Comparison of ENCODE assay signal across 8 mouse cellular contexts in genomic region chr2:174076433-174076824, GRCm38 (mm10). TPM values are rescaled to one million over a fixed set of nuclear protein-coding genes. Genes with fewer than 3 reads are reported as not detected.
A peak's percentile ranks its signal among the peaks of the same experiment; 100 is the strongest.
DNase-seq lines count a peak whose midpoint lies in the region; ATAC-seq and TF ChIP-seq lines count a peak whose summit lies in the region.

No protein-coding gene starts in this region.

- DNase-seq in heart, postnatal 25 days (ENCODE audit: low spot score), result no peak
- DNase-seq in testis, postnatal 14 days (ENCODE audit: low spot score), result no peak
- no peak for DNase-seq in midbrain, embryonic 14.5 days
- DNase-seq in ovary, postnatal 14 days (ENCODE audit: low spot score), result no peak

- peak overlapping the region; percentile 73 for H3K4me3 ChIP-seq in heart, embryonic 11.5 days (ENCODE audit: low read depth, low read length)
- H3K4me3 ChIP-seq in testis, adult 2 months (ENCODE audit: control insufficient read depth, low read depth, low read length), result peak overlapping the region; percentile 99
- H3K4me3 ChIP-seq in hindbrain, embryonic 16.5 days (ENCODE audit: low read length), result peak overlapping the region; percentile 74
- H3K4me3 ChIP-seq in midbrain, embryonic 14.5 days (replicated peaks; ENCODE audit: low read depth, low read length), result peak overlapping the region; percentile 66

- H3K9ac ChIP-seq in heart, embryonic 11.5 days (ENCODE audit: low read depth, low read length), result peak overlapping the region; percentile 79
- peak overlapping the region; percentile 75 for H3K9ac ChIP-seq in hindbrain, embryonic 16.5 days (ENCODE audit: low read depth, low read length)
- H3K9ac ChIP-seq in midbrain, embryonic 14.5 days (replicated peaks; ENCODE audit: low read length), result peak overlapping the region; percentile 76

- H3K27me3 ChIP-seq in heart, embryonic 11.5 days (ENCODE audit: control insufficient read depth, insufficient read depth, low read length), result no peaks in the 10 kb centered on the region
- no peaks in the 10 kb centered on the region for H3K27me3 ChIP-seq in testis, adult 2 months (ENCODE audit: control insufficient read depth, insufficient read depth, low read length)
- no peaks in the 10 kb centered on the region for H3K27me3 ChIP-seq in hindbrain, embryonic 16.5 days (replicated peaks; ENCODE audit: control insufficient read depth, insufficient read depth, low read length)
- no peaks in the 10 kb centered on the region for H3K27me3 ChIP-seq in midbrain, embryonic 14.5 days (ENCODE audit: control insufficient read depth, insufficient read depth, low read length)

- TF ChIP-seq POLR2A in testis, adult 2 months (IDR thresholded peaks at IDR 0.05; ENCODE audit: control insufficient read depth, low read depth, low read length), result no peak

- under 1% methylated on average over 22 of the region's 22 CpGs for WGBS in heart, embryonic 11.5 days (ENCODE audit: insufficient replicate concordance)
- under 1% methylated on average over 22 of the region's 22 CpGs for WGBS in hindbrain, embryonic 16.5 days
- under 1% methylated on average over 22 of the region's 22 CpGs for WGBS in midbrain, embryonic 14.5 days

- H3K4me2 ChIP-seq in heart, embryonic 11.5 days, result peak overlapping the region; percentile 93
- H3K4me2 ChIP-seq in hindbrain, embryonic 16.5 days (ENCODE audit: low read length), result peak overlapping the region; percentile 77
- H3K4me2 ChIP-seq in midbrain, embryonic 14.5 days (ENCODE audit: low read length), result peak overlapping the region; percentile 76

- ATAC-seq in heart, embryonic 11.5 days (replicated peaks; ENCODE audit: insufficient number of reproducible peaks, low FRiP score, low TSS enrichment), result peak; percentile 33
- ATAC-seq in hindbrain, embryonic 16.5 days, result peak; percentile 84
- ATAC-seq in midbrain, embryonic 14.5 days (ENCODE audit: low FRiP score, low TSS enrichment), result peak; percentile 52
- no peak for ATAC-seq in erythroid progenitor cell, adult 5-6 weeks (replicated peaks; ENCODE audit: low FRiP score, poor library complexity, severe bottlenecking)

- peak overlapping the region; percentile 41 for H3K27ac ChIP-seq in heart, embryonic 11.5 days (ENCODE audit: low read depth, low read length)
- peak overlapping the region; percentile 78 for H3K27ac ChIP-seq in testis, adult 2 months (ENCODE audit: control insufficient read depth, insufficient read depth, low read depth, low read length)
- H3K27ac ChIP-seq in hindbrain, embryonic 16.5 days (ENCODE audit: low read depth, low read length), result peak overlapping the region; percentile 72
- H3K27ac ChIP-seq in midbrain, embryonic 14.5 days (replicated peaks; ENCODE audit: low read depth, low read length), result peak overlapping the region; percentile 87

- H3K36me3 ChIP-seq in heart, embryonic 11.5 days (ENCODE audit: control insufficient read depth, insufficient read depth, low read length), result no peaks in the 10 kb centered on the region
- H3K36me3 ChIP-seq in testis, adult 2 months (ENCODE audit: control insufficient read depth, insufficient read depth, low read length), result no peaks in the 10 kb centered on the region
- no peaks in the 10 kb centered on the region for H3K36me3 ChIP-seq in hindbrain, embryonic 16.5 days (ENCODE audit: control insufficient read depth, insufficient read depth, low read length)
- no peaks in the 10 kb centered on the region for H3K36me3 ChIP-seq in midbrain, embryonic 14.5 days (ENCODE audit: control insufficient read depth, insufficient read depth, low read length)

- TF ChIP-seq CTCF in testis, adult 2 months (IDR thresholded peaks at IDR 0.05; ENCODE audit: control insufficient read depth, insufficient read depth, insufficient replicate concordance, low read depth, low read length), result no peak

- H3K9me3 ChIP-seq in heart, embryonic 11.5 days (replicated peaks; ENCODE audit: control insufficient read depth, low read length), result no peaks in the 10 kb centered on the region
- H3K9me3 ChIP-seq in hindbrain, embryonic 16.5 days (ENCODE audit: control insufficient read depth, low read length), result no peaks in the 10 kb centered on the region
- no peaks in the 10 kb centered on the region for H3K9me3 ChIP-seq in midbrain, embryonic 14.5 days (ENCODE audit: control insufficient read depth, low read length)

- intact Hi-C loops in heart, postnatal 25 days (cut with DNase I), result loop anchor here (2.0 to 10.0 kb wide), 4 partner anchors 34 to 1082 kb away; partner anchors contain the start of genes Atp5e and Npepl1

- peaks cover 17% of the 10 kb centered on the region for H3K4me1 ChIP-seq in heart, embryonic 11.5 days (ENCODE audit: control insufficient read depth, insufficient read depth, low read length)
- peaks cover 14% of the 10 kb centered on the region for H3K4me1 ChIP-seq in testis, adult 2 months (ENCODE audit: control insufficient read depth, insufficient read depth, low read length)
- H3K4me1 ChIP-seq in hindbrain, embryonic 16.5 days (ENCODE audit: control insufficient read depth, insufficient read depth, low read depth, low read length), result peaks cover 26% of the 10 kb centered on the region
- H3K4me1 ChIP-seq in midbrain, embryonic 14.5 days (ENCODE audit: control insufficient read depth, insufficient read depth, low read length), result peaks cover 34% of the 10 kb centered on the region

RNA-seq across cellular contexts. Expression of gene Stx16, which starts 0.3 kb away (rescaled TPM):
- 8.4 and 10.3 TPM in 2 replicates for polyA plus RNA-seq in heart, embryonic 11.5 days (2014; fragmentation: Nextera tagmentation; extraction: Ambion mirVana)
- total RNA-seq in heart, postnatal 25 days (2021), result 10 to 100 TPM; 21.6 to 22.3 TPM
- polyA plus RNA-seq in testis, adult 2 months (2012; rRNA removed), result 26.4 and 30.0 TPM in 2 replicates
- 11.2 and 12.1 TPM in 2 replicates for polyA plus RNA-seq in hindbrain, embryonic 16.5 days (2015; fragmentation: Nextera tagmentation; extraction: Ambion mirVana)
- 11.1 and 11.4 TPM in 2 replicates for polyA plus RNA-seq in midbrain, embryonic 14.5 days (2014; fragmentation: Nextera tagmentation; extraction: Ambion mirVana)
- total RNA-seq in erythroid progenitor cell, adult 5-6 weeks (2015; ENCODE audit: low replicate concordance), result 9.4 and 26.8 TPM in 2 replicates
- total RNA-seq in erythroid progenitor cell, adult 5-6 weeks (2017; ENCODE audit: low replicate concordance), result 7.8 and 13.2 TPM in 2 replicates

RNA-seq across cellular contexts. Expression of gene Npepl1, which starts 33.7 kb away (rescaled TPM):
- 38.2 and 38.7 TPM in 2 replicates for polyA plus RNA-seq in heart, embryonic 11.5 days (2014; fragmentation: Nextera tagmentation; extraction: Ambion mirVana)
- 10 to 100 TPM; 58.0 to 62.0 TPM for total RNA-seq in heart, postnatal 25 days (2021)
- polyA plus RNA-seq in testis, adult 2 months (2012; rRNA removed), result 19.5 and 20.6 TPM in 2 replicates
- polyA plus RNA-seq in hindbrain, embryonic 16.5 days (2015; fragmentation: Nextera tagmentation; extraction: Ambion mirVana), result 15.2 and 18.1 TPM in 2 replicates
- polyA plus RNA-seq in midbrain, embryonic 14.5 days (2014; fragmentation: Nextera tagmentation; extraction: Ambion mirVana), result 15.5 and 20.4 TPM in 2 replicates
- total RNA-seq in erythroid progenitor cell, adult 5-6 weeks (2015; ENCODE audit: low replicate concordance), result 5.4 and 12.2 TPM in 2 replicates
- total RNA-seq in erythroid progenitor cell, adult 5-6 weeks (2017; ENCODE audit: low replicate concordance), result 0.76 and 3.5 TPM in 2 replicates
